Mouse (Mus musculus): Measurements from ENCODE around the gene Dll3.

DNA sequence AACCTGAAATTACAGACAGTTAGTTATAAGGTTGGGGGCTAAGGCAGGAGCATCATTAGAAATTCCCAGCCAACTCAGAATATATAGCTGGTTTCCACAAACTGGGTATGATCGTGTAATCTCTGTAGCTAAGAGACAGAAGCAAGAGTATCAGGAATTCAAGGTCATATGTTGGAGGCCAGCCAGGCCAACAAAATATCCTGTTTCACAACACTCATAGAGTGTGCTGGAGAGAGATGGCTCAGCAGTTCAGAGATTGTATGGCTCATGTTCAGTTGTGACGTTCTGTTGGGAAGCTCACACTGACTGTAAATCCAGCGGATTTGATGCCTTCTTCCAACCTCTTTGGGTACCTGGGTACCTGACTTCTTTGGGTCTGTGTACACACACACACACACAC, 45.7 kb upstream of the Dll3 start:
- TF ChIP-seq POLR2A (IDR thresholded peaks at IDR 0.05; ENCODE audit: insufficient read length, low read depth) (no peak), REST (IDR thresholded peaks at IDR 0.05; ENCODE audit: insufficient read depth, insufficient read length) (no peak), E2F4 (IDR thresholded peaks at IDR 0.05; ENCODE audit: insufficient read depth) (no peak), POLR2AphosphoS2 (IDR thresholded peaks at IDR 0.05; ENCODE audit: insufficient read length, low read depth) (no peak), TCF12 (IDR thresholded peaks at IDR 0.05; ENCODE audit: insufficient read depth, poor library complexity, severe bottlenecking) (no peak), MAX (IDR thresholded peaks at IDR 0.05; ENCODE audit: low read depth) (no peak), CEBPB (IDR thresholded peaks at IDR 0.05; ENCODE audit: insufficient read depth, poor library complexity, severe bottlenecking) (no peak), SRF (IDR thresholded peaks at IDR 0.05; ENCODE audit: control insufficient read depth, insufficient read length, low read depth) (no peak), USF1 (IDR thresholded peaks at IDR 0.05; ENCODE audit: low read depth) (no peak), MYOG (IDR thresholded peaks at IDR 0.05; ENCODE audit: control insufficient read depth in 1 of 3, insufficient read depth in 1 of 3, insufficient read length in 2 of 3, low read depth in 2 of 3) (no peak)

All from myocyte (in vitro differentiated cells).